Mouse (Mus musculus): Measurements from ENCODE around the gene Proz.

Proz gene

DNA sequence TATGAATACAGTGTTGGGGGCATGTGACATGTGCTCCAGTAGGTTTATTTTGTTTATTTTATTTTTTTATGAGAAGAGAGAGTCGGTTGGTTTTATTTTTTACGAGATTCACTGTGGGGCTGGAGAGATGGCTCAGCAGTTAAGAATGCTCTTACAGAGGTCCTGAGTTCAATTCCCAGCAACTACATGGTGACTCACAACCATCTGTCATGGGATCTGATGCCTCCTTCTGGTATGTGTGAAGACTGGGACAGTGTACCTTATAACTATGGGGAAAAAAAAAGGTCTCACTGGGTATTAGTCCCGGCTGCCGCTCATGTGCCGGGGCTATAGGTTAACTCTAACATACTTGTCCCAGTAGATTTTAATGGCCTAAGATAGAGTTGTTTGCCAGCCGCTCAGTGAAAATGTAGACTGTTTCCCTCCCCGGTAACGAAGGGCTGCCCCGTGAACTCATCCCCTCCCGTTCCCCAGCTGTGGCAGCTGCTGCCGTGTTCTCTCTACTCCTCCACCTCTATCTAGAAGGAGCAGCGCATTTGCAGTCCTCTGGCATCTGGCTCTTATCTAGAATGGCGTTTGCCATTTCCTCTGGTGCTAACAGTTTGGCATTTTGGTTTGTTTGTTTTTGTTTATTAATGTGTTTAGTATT is 47.4 kb downstream of the Proz start:
- DNase-seq (ENCODE audit: low spot score): no peak

DNA sequence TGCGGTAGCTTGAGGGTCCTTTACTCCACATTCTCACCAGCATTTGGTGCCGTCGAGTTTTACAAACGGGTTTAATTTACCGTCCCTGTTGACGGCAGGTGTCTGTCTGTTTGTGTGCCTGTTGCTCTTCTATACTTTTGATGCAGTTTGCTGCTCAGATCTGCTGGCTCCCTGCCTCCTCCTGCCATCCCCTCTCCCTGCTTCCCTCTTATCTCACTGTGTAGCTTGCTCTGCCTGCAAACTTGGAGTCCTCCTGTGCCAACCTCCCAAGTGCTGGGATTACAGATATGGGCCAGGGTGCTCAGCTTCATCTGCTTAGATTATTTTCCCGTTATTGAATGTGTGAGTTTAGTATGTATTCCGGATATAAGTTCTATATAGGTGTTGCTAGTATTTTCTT is 48.3 kb downstream of the Proz start:
- DNase-seq (ENCODE audit: low spot score): no peak

DNA sequence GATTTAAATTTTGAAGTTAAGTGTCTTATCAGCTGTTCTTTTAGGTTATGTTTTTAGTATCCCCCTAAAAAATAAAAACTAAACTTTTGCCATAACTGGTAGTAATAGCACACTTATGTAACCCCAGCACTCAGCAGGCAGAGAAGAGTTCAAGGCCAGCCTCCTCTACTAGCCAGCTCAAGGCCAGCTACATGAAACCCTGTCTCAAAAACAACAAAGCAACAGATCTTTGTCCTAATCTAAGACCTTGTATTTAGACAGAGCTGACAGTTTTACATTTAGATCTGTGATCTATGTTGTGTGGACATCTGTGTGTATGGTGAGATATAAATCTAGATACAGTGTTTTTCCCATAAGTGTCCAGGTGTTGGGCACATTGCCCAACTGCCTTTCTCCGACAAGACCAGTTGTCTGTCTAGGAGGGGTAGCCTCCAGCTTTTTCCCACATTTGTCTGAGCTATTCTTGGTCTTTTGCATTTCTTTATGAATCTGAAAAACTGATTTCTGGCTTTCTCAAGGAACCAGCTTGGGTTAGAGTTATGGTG is 48.8 kb downstream of the Proz start:
- DNase-seq (ENCODE audit: low spot score): no peak

DNA sequence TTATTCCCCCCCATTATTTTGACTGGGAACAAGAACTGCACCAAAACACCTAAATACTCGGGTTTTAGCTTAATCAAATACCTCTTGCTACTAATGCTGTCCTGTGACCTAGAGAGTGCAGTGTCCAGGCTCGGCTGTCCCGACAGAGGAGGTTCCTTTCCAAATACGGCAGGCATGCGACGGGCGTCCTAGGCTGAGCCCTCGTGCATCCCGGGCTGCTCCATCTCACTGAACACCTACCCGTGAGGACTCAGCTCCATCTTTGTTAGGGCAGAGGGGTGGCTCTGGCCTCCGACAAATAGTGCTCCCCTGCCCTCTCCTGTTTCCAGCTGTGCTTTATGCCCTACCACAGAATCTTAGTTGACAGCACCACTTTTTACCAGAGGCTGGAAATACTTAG is 51.2 kb downstream of the Proz start:
- DNase-seq (ENCODE audit: low spot score): no peak

DNA sequence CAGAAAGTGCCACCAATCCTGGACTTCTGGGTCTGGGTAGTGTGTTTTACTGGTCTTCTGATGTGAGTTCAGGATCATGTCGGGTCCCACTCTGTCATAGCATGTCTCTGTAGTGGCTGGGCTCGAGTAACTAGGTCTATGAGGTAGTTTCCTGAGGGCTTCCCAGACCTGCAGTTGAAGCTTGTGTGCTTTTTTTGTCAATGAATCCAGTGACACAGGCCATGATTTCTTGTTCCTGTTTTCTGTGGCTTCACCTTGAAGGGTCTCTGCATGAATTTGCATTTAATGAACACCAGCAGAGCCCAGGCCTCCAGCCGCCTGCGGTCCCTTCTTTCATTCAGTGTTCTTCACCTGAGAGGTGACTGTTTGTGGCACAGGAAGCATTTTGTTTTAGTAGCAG is 52.5 kb downstream of the Proz start:
- no peak for DNase-seq (ENCODE audit: low spot score)

DNA sequence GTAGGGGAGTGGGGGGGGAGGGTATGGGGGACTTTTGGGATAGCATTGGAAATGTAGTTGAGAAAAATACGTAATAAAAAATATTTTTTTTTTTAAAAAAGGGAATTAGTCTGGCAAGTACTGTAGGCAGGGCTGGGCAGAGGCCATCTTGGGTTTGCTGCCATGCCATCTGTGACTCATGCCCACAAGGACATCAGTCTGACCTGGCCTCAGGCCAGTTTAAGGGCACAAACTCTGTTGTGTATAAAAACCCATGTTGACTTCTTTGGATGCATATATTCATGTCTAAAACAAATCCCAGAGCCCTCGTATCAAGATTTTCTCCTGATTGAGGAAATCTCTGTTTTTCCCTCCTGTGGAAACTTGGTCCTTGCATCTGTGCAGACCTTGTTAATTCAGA is 56.4 kb downstream of the Proz start:
- DNase-seq (ENCODE audit: low spot score): no peak

DNA sequence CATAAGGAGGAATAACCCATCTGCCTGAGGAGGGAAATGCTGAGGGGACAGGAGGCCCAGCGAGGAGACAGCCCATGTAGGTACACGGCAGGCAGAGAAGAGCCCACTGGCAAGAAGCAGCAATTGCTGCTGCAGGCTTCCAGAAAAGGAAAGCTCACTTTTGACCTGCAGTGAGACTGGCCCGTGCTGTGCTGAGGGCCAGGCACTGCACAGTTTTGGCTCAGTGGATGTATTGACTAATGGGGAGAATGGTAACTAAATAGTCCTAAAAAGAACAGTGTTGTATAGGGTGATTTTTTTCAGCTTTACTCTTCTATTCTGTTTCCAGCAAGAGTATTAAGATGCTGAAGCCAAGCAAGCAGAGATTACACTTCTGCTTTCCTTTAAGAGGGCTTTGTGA is 57.8 kb downstream of the Proz start:
- DNase-seq (ENCODE audit: low spot score): no peak

DNA sequence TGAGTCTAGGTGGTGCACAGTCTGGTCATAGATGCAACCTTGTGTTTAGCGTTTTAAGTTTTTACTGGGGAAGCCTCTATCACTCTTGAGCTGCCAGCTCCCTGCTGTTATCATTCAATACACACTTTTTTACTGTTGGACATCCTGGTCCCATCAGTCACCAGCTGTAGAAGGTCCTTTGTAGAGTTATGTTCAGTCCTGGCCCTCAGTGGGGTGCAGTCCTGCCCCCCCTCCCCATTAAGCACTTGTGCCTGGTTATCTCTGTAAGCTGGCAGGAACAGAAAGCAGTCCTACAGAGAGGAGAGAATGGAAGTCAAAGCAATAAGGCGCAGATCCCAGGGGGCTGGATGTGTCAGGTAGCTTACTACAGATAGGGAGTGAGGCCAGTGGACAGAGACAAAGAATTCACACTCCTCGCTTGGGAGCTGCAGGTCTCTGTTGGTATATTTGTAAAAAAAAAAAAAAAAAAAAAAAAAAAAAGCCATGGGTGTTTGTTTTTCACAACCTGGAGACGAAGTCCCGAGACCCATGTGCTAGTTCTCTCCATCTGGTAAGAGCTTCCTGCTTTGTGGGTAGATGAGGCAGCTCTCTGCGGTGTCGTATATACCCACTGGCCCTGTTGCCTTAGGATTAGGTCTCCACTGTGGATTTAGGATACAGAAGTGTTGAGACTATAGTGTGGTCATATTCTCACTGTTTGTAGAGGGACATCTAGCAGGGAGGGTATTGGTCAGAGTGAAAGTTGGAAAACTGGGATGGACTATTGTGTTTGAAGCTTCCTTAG is 60.4 kb downstream of the Proz start:
- no peak for DNase-seq (ENCODE audit: low spot score)

DNA sequence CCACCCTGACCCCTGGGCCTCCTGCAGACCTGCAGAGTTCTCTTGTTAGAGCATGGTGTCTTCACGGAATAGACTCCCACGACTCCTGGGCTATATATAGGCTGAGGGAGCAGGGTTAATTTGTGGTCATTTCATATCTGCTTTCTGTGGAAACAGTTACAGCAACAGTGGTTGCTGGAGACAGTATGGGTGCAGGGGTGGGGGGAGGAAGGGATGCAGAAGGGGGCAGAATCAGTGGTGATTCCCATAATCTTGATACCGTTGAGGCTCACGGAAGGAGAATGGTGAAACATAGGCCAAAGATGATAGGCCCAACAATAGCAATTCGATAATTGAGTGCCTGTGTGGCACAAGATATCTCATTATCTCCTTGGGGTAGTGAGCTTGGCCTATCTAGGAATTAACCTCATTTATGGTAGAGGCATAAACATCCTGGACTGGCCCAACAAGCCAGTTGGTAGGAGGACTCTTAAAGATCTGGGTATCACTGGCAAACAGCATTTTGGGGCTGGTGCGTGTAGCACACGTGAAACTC is 62.2 kb downstream of the Proz start:
- no peak for DNase-seq (ENCODE audit: low spot score)

DNA sequence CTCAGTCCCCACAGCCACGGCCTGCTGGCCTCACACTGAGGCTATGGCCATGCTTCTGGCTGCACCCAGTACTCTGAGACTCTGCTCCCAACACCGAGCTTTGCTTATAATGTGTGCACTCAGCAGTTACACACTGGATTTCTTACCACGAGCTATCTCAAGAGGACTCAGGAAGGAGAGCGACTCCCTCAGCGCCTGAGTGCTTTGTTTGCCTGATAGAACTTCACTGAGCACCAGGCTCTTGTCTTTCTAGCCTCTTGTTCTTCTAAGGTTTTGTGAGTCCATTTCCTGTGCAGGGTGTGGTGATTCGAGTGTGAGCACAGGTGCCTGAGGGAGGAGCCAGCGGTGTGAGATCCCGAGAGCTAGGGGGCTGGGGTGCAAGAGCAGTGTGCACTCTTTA is 64.2 kb downstream of the Proz start:
- DNase-seq (ENCODE audit: low spot score): no peak

Data from yolk sac, embryonic 10.5 days (tissue).